Mouse (Mus musculus): ENCODE results near the gene Msl3. TPM values are rescaled to one million over a fixed set of nuclear protein-coding genes. Genes with fewer than 3 reads are reported as not detected.

Msl3 gene
- polyA plus RNA-seq, 1 experiment from 2014 or later: 35.5 TPM

DNA sequence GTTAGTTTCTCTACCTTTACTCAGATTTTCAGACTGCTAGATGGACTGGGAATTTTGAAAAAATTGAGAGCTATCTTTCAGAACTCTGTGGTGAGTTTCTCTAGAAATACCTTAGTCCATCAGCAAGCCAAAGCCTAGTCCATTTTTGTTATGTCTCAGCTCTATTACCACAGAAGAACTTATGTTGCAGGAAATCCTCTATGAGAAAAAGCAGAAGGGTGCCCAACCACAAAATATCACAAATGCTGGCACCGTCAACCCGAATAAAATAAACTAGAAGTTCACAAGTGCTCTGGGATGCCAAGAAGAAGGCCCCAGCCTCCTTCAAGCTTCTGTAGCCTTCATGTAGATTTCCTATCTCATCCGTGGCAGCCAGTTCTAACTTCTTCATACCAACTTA lies 14.4 kb downstream of the Msl3 start:
- Histone ChIP-seq H3K4me2 (no peak overlapping the region), H3K9ac (ENCODE audit: low read depth, low read length) (no peak overlapping the region), H3K9me3 (ENCODE audit: control insufficient read depth, low read length) (no peaks in the 10 kb centered on the region), H3K4me1 (replicated peaks; ENCODE audit: control insufficient read depth, insufficient read depth, low read length) (no peaks in the 10 kb centered on the region), H3K27me3 (replicated peaks; ENCODE audit: control insufficient read depth, insufficient read depth, low read length) (no peaks in the 10 kb centered on the region), H3K27ac (ENCODE audit: low read depth, low read length) (no peak overlapping the region), H3K4me3 (ENCODE audit: low read depth, low read length) (no peak overlapping the region), H3K36me3 (ENCODE audit: control insufficient read depth, insufficient read depth, low read length) (peaks cover 2% of the 10 kb centered on the region; the same call in 1 of the 2 replicates)
- no peak for ATAC-seq (replicated peaks; ENCODE audit: low FRiP score)
- WGBS: 89% methylated on average over 3 of the region's 3 CpGs
- DNase-seq (ENCODE audit: low spot score): no peak

DNA sequence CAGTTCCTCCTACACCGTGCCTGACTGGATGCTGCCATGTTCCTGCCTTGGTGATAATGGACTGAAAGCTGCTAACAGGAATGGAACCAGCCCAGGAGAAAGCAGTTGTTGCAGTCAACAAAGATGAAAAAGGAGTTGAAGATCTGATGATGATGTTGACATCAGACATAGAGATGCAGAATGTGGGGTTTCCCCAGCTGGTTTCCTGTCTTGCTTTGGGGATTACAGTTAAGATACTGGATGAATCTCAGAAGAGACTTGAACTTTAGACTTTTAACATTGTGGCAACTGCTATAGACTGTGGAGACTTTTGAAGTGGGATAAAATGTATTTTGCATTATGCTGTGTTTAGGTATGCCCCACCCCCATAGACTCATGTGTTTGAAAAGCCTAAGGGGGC lies 15.9 kb downstream of the Msl3 start:
- no peak for ATAC-seq (replicated peaks; ENCODE audit: low FRiP score)
- 87% methylated on average over 1 of the region's 1 CpGs for WGBS
- no peaks in the 10 kb centered on the region for H3K9me3 ChIP-seq (ENCODE audit: control insufficient read depth, low read length)
- H3K4me3 ChIP-seq (ENCODE audit: low read depth, low read length): no peak overlapping the region
- H3K36me3 ChIP-seq (ENCODE audit: control insufficient read depth, insufficient read depth, low read length): peaks cover 2% of the 10 kb centered on the region; the same call in 1 of the 2 replicates
- H3K27me3 ChIP-seq (replicated peaks; ENCODE audit: control insufficient read depth, insufficient read depth, low read length): no peaks in the 10 kb centered on the region
- no peak overlapping the region for H3K9ac ChIP-seq (ENCODE audit: low read depth, low read length)
- no peak overlapping the region for H3K27ac ChIP-seq (ENCODE audit: low read depth, low read length)
- H3K4me1 ChIP-seq (replicated peaks; ENCODE audit: control insufficient read depth, insufficient read depth, low read length): no peaks in the 10 kb centered on the region
- no peak overlapping the region for H3K4me2 ChIP-seq
- no peak for DNase-seq (ENCODE audit: low spot score)

DNA sequence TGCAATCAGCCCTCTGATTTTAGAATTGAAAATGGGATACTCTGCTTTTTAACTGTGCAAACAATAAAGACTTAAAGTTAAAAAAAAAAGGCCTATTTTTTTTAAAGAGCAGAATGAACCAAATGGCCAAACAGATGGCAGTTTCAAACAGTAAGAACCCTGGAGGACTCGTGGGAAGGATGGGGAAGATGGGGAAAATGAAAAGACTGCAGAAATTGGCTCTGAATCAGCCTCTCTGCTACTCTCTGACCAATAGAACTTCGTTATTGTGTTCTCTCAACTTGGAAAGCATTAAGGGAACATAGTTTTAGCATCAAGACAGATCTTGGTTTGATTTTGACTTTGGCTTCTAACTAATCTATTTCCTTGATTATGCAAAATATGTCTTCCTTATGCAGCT lies 24.4 kb downstream of the Msl3 start:
- H3K9ac ChIP-seq (ENCODE audit: low read depth, low read length): no peak overlapping the region
- H3K27ac ChIP-seq (ENCODE audit: low read depth, low read length): no peak overlapping the region
- no peaks in the 10 kb centered on the region for H3K27me3 ChIP-seq (replicated peaks; ENCODE audit: control insufficient read depth, insufficient read depth, low read length)
- ATAC-seq (replicated peaks; ENCODE audit: low FRiP score) (no peak), DNase-seq (ENCODE audit: low spot score) (no peak)
- H3K9me3 ChIP-seq (ENCODE audit: control insufficient read depth, low read length): no peaks in the 10 kb centered on the region
- no peak overlapping the region for H3K4me3 ChIP-seq (ENCODE audit: low read depth, low read length)
- WGBS: 73% methylated on average over 2 of the region's 2 CpGs
- no peaks in the 10 kb centered on the region for H3K4me1 ChIP-seq (replicated peaks; ENCODE audit: control insufficient read depth, insufficient read depth, low read length)
- H3K4me2 ChIP-seq: no peak overlapping the region
- H3K36me3 ChIP-seq (ENCODE audit: control insufficient read depth, insufficient read depth, low read length): peaks cover 3% of the 10 kb centered on the region; the same call in 1 of the 2 replicates

DNA sequence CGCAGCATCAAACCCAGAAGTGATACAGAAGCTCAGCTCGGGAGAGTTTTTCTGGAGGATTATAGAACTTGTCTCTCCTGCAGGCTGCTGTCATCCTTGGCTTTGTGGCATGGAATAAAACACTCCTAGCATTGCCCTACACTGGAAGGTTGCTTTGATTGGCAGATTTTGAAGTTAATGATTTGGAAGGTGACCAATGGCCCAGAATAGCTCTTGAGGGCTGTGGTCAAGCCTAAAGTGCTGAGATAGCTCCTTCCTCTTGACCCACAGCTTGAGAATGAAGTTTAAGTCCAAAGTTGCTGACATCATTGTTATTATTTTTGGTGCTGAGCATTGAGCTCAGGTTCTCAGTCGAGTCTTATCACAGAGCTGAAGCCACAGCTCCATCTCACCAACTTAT lies 26.0 kb downstream of the Msl3 start:
- Histone ChIP-seq H3K36me3 (ENCODE audit: control insufficient read depth, insufficient read depth, low read length) (peaks cover 3% of the 10 kb centered on the region; the same call in 1 of the 2 replicates), H3K9me3 (ENCODE audit: control insufficient read depth, low read length) (no peaks in the 10 kb centered on the region), H3K27me3 (replicated peaks; ENCODE audit: control insufficient read depth, insufficient read depth, low read length) (no peaks in the 10 kb centered on the region), H3K27ac (ENCODE audit: low read depth, low read length) (no peak overlapping the region), H3K4me2 (no peak overlapping the region), H3K9ac (ENCODE audit: low read depth, low read length) (no peak overlapping the region), H3K4me1 (replicated peaks; ENCODE audit: control insufficient read depth, insufficient read depth, low read length) (no peaks in the 10 kb centered on the region), H3K4me3 (ENCODE audit: low read depth, low read length) (no peak overlapping the region)
- ATAC-seq (replicated peaks; ENCODE audit: low FRiP score): no peak
- no peak for DNase-seq (ENCODE audit: low spot score)
- 68% methylated on average over 3 of the region's 3 CpGs for WGBS

DNA sequence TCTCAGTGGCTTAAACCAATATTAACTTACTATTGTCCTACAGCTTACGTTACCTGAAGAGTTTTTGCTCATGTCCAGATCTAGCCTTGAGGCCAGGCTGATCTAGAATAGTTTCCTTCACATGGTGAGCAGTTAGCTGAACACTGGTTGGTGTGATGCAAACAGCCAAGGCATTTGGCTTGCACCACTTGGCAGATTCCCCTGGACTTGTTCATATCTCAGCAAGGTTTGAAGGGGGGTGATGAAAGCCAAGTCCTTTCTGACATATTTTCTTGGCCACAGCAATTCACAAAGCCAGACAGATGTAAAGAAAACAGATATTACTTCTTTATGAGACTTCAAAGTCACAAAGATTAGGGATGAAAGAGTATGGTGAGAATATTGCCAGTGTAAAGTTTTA lies 30.2 kb downstream of the Msl3 start:
- 71% methylated on average over 1 of the region's 1 CpGs for WGBS
- ATAC-seq (replicated peaks; ENCODE audit: low FRiP score) (no peak), DNase-seq (ENCODE audit: low spot score) (no peak)
- Histone ChIP-seq H3K4me2 (no peak overlapping the region), H3K4me3 (ENCODE audit: low read depth, low read length) (no peak overlapping the region), H3K9me3 (ENCODE audit: control insufficient read depth, low read length) (no peaks in the 10 kb centered on the region), H3K9ac (ENCODE audit: low read depth, low read length) (no peak overlapping the region), H3K4me1 (replicated peaks; ENCODE audit: control insufficient read depth, insufficient read depth, low read length) (no peaks in the 10 kb centered on the region), H3K27me3 (replicated peaks; ENCODE audit: control insufficient read depth, insufficient read depth, low read length) (no peaks in the 10 kb centered on the region; the same call in 1 of the 2 replicates), H3K27ac (ENCODE audit: low read depth, low read length) (no peak overlapping the region), H3K36me3 (ENCODE audit: control insufficient read depth, insufficient read depth, low read length) (no peaks in the 10 kb centered on the region)

DNA sequence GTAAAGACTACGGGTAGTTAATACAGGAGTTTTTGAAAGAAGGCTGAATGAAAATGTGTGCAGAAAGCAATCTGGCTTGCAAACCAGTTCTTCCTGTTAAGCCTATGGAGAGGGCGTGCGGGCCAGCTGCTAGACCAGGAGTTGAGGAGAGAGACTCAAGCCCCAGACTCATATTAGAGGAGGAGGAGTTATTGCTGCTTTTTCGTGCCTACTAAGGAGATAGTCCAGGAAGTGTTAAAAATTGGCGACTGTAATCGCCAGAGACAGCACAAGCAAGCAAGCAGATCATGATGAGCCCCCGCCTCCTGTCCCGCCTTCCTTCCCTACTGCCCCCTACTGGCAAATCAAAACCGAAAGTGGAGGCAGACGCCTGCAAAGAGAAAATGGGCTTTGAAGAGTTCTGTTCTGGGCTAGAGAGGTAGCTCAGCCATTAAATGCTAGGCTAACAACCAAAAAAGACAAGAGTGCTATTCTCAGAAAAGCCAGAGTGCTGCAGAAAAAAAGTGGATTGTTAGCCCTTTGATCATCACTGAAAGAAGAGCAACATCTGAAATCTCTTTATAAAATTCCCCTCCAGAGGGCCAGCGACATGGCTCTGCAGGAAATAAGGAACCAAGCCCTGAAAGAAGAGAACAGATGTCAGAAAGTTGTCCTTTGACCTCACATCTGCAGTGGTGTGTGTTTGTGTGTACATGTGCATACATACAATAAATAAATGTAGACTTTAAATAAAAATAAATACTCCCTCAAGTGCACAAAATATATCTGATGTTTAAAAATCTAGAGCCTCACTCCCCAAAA lies 33.9 kb downstream of the Msl3 start:
- Histone ChIP-seq H3K27ac (ENCODE audit: low read depth, low read length) (no peak overlapping the region), H3K4me2 (peak overlapping the region; percentile 55), H3K4me1 (replicated peaks; ENCODE audit: control insufficient read depth, insufficient read depth, low read length) (no peaks in the 10 kb centered on the region), H3K27me3 (replicated peaks; ENCODE audit: control insufficient read depth, insufficient read depth, low read length) (no peaks in the 10 kb centered on the region; the same call in 1 of the 2 replicates), H3K9me3 (ENCODE audit: control insufficient read depth, low read length) (no peaks in the 10 kb centered on the region), H3K36me3 (ENCODE audit: control insufficient read depth, insufficient read depth, low read length) (no peaks in the 10 kb centered on the region), H3K4me3 (ENCODE audit: low read depth, low read length) (peak overlapping the region; percentile 36), H3K9ac (ENCODE audit: low read depth, low read length) (0 out of 2 replicates have a peak overlapping the region, but pooled peaks have one; percentile 20)
- DNase-seq (ENCODE audit: low spot score) (peak; percentile 41), ATAC-seq (replicated peaks; ENCODE audit: low FRiP score) (peak; percentile 80)
- WGBS: 21% methylated on average over 11 of the region's 11 CpGs

Other genes with a start within 250 kb of the Msl3 start
- gene Frmpd4, start 96.7 kb downstream of the Msl3 start, polyA plus RNA-seq (2014; fragmentation: Nextera tagmentation; extraction: Ambion mirVana): 0.03 TPM in 1 of 2 replicates, not detected in the other
- gene Arhgap6, start 121.2 kb upstream of the Msl3 start, polyA plus RNA-seq (2014; fragmentation: Nextera tagmentation; extraction: Ambion mirVana): 8.8 and 9.7 TPM in 2 replicates